10 mouse cellular contexts compared by ENCODE assay signal in genomic region chr1:78532184-78532800, GRCm38 (mm10). TPM values are rescaled to one million over a fixed set of nuclear protein-coding genes. Genes with fewer than 3 reads are reported as not detected.
DNase-seq lines count a peak whose midpoint lies in the region; ATAC-seq and TF ChIP-seq lines count a peak whose summit lies in the region.
"Had no signal": no experiment of that assay in that cellular context is flagged by ENCODE, and none has a peak within 500 bp of the region (broad histone marks: within the 10 kb centered on the region; RNA-seq: fewer than 3 reads in every experiment).

No protein-coding gene starts in this region.

- no peak overlapping the region for H3K9ac ChIP-seq in embryonic facial prominence, embryonic 14.5 days (ENCODE audit: low read depth, low read length)
- H3K9ac ChIP-seq in lung, postnatal 0 days (replicated peaks; ENCODE audit: low read depth): no peak overlapping the region
- H3K9ac ChIP-seq: hindbrain, embryonic 13.5 days had no signal

- TF ChIP-seq CTCF in lung, postnatal 0 days (IDR thresholded peaks at IDR 0.05): no peak

- no peak overlapping the region for H3K4me2 ChIP-seq in embryonic facial prominence, embryonic 14.5 days (ENCODE audit: low read depth, low read length)
- H3K4me2 ChIP-seq in lung, postnatal 0 days (replicated peaks; ENCODE audit: low read depth, low read length): no peak overlapping the region
- H3K4me2 ChIP-seq: hindbrain, embryonic 13.5 days had no signal

- H3K9me3 ChIP-seq in embryonic facial prominence, embryonic 14.5 days (ENCODE audit: control insufficient read depth, low read length): no peaks in the 10 kb centered on the region
- H3K9me3 ChIP-seq in lung, postnatal 0 days (ENCODE audit: low read length): no peaks in the 10 kb centered on the region
- H3K9me3 ChIP-seq: hindbrain, embryonic 13.5 days had no signal

- ATAC-seq in embryonic facial prominence, embryonic 14.5 days (ENCODE audit: low read depth): peak; percentile 87
- peak; percentile 82 for ATAC-seq in lung, postnatal 0 days
- no peak for ATAC-seq in inflammation-experienced regulatory T-cells, adult 6 months

- H3K27ac ChIP-seq in embryonic facial prominence, embryonic 14.5 days (replicated peaks; ENCODE audit: low read depth, low read length): peak overlapping the region; percentile 13
- H3K27ac ChIP-seq in lung, postnatal 0 days (ENCODE audit: low read length): no peak overlapping the region
- H3K27ac ChIP-seq: hindbrain, embryonic 13.5 days had no signal

- WGBS in embryonic facial prominence, embryonic 14.5 days: 72% methylated on average over 15 of the region's 15 CpGs
- 63% methylated on average over 15 of the region's 15 CpGs for WGBS in lung, postnatal 0 days

- H3K27me3 ChIP-seq in embryonic facial prominence, embryonic 14.5 days (replicated peaks; ENCODE audit: control insufficient read depth, insufficient read depth, low read length): no peaks in the 10 kb centered on the region
- no peaks in the 10 kb centered on the region for H3K27me3 ChIP-seq in lung, postnatal 0 days (replicated peaks; ENCODE audit: insufficient read depth, low read length)
- H3K27me3 ChIP-seq: hindbrain, embryonic 13.5 days had no signal

- intact Hi-C loops in left cerebral cortex, postnatal 10 days (cut with DNase I): no loop called here

- H3K36me3 ChIP-seq in embryonic facial prominence, embryonic 14.5 days (ENCODE audit: control insufficient read depth, insufficient read depth, low read length): no peaks in the 10 kb centered on the region
- no peaks in the 10 kb centered on the region for H3K36me3 ChIP-seq in lung, postnatal 0 days (ENCODE audit: insufficient read depth, low read length)
- H3K36me3 ChIP-seq: hindbrain, embryonic 13.5 days had no signal

- peak; percentile 30 for DNase-seq in layer of hippocampus, adult 9-11 months
- no peak for DNase-seq in layer of hippocampus, postnatal 25 days (ENCODE audit: extremely low spot score in 1 of 2, low spot score in 1 of 2)
- DNase-seq in NIH3T3 (ENCODE audit: low read depth): peak; percentile 55
- peak; percentile 84 for DNase-seq in embryonic facial prominence, embryonic 14.5 days (ENCODE audit: low spot score)
- DNase-seq in lung, postnatal 0 days (ENCODE audit: low spot score): peak; percentile 83
- DNase-seq in B cell, adult 2 months: no peak
- DNase-seq in left cerebral cortex, postnatal 10 days (ENCODE audit: extremely low spot score in 1 of 2, low spot score in 2 of 2): no peak
- DNase-seq: kidney, adult 8-10 months had no signal

- no peak overlapping the region for H3K4me3 ChIP-seq in embryonic facial prominence, embryonic 14.5 days (ENCODE audit: low read depth, low read length)
- H3K4me3 ChIP-seq in lung, postnatal 0 days (ENCODE audit: low read depth, low read length): no peak overlapping the region
- H3K4me3 ChIP-seq: hindbrain, embryonic 13.5 days had no signal

- TF ChIP-seq EP300 in lung, postnatal 0 days (IDR thresholded peaks at IDR 0.05): no peak

- no peaks in the 10 kb centered on the region for H3K4me1 ChIP-seq in embryonic facial prominence, embryonic 14.5 days (ENCODE audit: control insufficient read depth, insufficient read depth, low read length)
- no peaks in the 10 kb centered on the region for H3K4me1 ChIP-seq in lung, postnatal 0 days (ENCODE audit: insufficient read depth, low read depth, low read length)

RNA-seq across cellular contexts. Expression of gene BC035947, which starts 20.3 kb away (rescaled TPM):
- total RNA-seq in layer of hippocampus, postnatal 25 days (2021): under 1 TPM; 0.26 to 0.27 TPM
- polyA plus RNA-seq in embryonic facial prominence, embryonic 14.5 days (2014; fragmentation: Nextera tagmentation; extraction: Ambion mirVana): 0.40 and 0.73 TPM in 2 replicates
- polyA plus RNA-seq in lung, postnatal 0 days (2015; fragmentation: Nextera tagmentation; extraction: Ambion mirVana): 0.17 TPM in 1 of 2 replicates, not detected in the other
- polyA plus RNA-seq in inflammation-experienced regulatory T-cells, adult 6 months (2017; shearing (Covaris generic)): not detected
- under 1 TPM; 0.11 to 0.28 TPM for total RNA-seq in left cerebral cortex, postnatal 10 days (2021)

RNA-seq across cellular contexts. Expression of gene Mogat1, which starts 21.5 kb away (rescaled TPM):
- under 1 TPM; 0.66 to 0.80 TPM for total RNA-seq in layer of hippocampus, postnatal 25 days (2021)
- polyA plus RNA-seq in embryonic facial prominence, embryonic 14.5 days (2014; fragmentation: Nextera tagmentation; extraction: Ambion mirVana): 0.69 and 0.72 TPM in 2 replicates
- 0.88 and 1.2 TPM in 2 replicates for polyA plus RNA-seq in lung, postnatal 0 days (2015; fragmentation: Nextera tagmentation; extraction: Ambion mirVana)
- polyA plus RNA-seq in inflammation-experienced regulatory T-cells, adult 6 months (2017; shearing (Covaris generic)): not detected
- not detected for total RNA-seq in left cerebral cortex, postnatal 10 days (2021)
- polyA plus RNA-seq: hindbrain, embryonic 13.5 days had no signal

RNA-seq across cellular contexts. Expression of gene Farsb, which starts 43.6 kb away (rescaled TPM):
- 10 to 100 TPM; 65.8 to 71.0 TPM for total RNA-seq in layer of hippocampus, postnatal 25 days (2021)
- 122 and 145 TPM in 2 replicates for polyA plus RNA-seq in embryonic facial prominence, embryonic 14.5 days (2014; fragmentation: Nextera tagmentation; extraction: Ambion mirVana)
- 41.8 and 45.6 TPM in 2 replicates for polyA plus RNA-seq in lung, postnatal 0 days (2015; fragmentation: Nextera tagmentation; extraction: Ambion mirVana)
- 10 to 100 TPM; 62.2 to 73.8 (median 68.2) TPM for polyA plus RNA-seq in inflammation-experienced regulatory T-cells, adult 6 months (2017; shearing (Covaris generic))
- total RNA-seq in left cerebral cortex, postnatal 10 days (2021): 10 to 100 TPM; 74.2 to 74.8 TPM

Comparison
In these comparisons a context has a peak if more than half of its experiments do, and no peak if none do; other contexts are left out.
1. DNase-seq: peak in layer of hippocampus, adult 9-11 months (single experiment), NIH3T3 (single experiment), embryonic facial prominence, embryonic 14.5 days (single experiment) and lung, postnatal 0 days (single experiment); none in layer of hippocampus, postnatal 25 days (0 of 2), B cell, adult 2 months (0 of 2) and left cerebral cortex, postnatal 10 days (0 of 2).